Mouse (Mus musculus) limb, embryonic 11.5 days (tissue): ENCODE data around the gene Fgfr3. TPM values are rescaled to one million over a fixed set of nuclear protein-coding genes. Genes with fewer than 3 reads are reported as not detected.

ENCODE experiments used
- ATAC-seq: fragments of 200-750 bp; cut with Nextera tagmentation; 2 replicates; pipeline ENCODE4 v1.8.0; 2017; ENCODE audit warnings: low read depth; ENCODE audit not compliant: insufficient number of reproducible peaks, low FRiP score, low TSS enrichment
- DNase-seq: peaks from one replicate; pipeline ENCODE4 v3.0.0-alpha.2; 2015; ENCODE audit warnings: low spot score
- H3K27ac ChIP-seq: fragments of 300-500 bp; sonication (generic); replicated peaks from 2 replicates; pipeline ENCODE4 v1.5.1; 2014; ENCODE audit warnings: low read depth, mild to moderate bottlenecking, low read length
- H3K27me3 ChIP-seq: fragments of 300-500 bp; sonication (generic); 2 replicates; pipeline ENCODE4 v1.6.1; 2014; ENCODE audit warnings: mild to moderate bottlenecking, low read length, mixed read lengths; ENCODE audit not compliant: control insufficient read depth, insufficient read depth
- H3K36me3 ChIP-seq: fragments of 300-500 bp; sonication (generic); 2 replicates; pipeline ENCODE4 v1.6.1; 2014; ENCODE audit warnings: mild to moderate bottlenecking, low read length, moderate library complexity, mixed read lengths; ENCODE audit not compliant: control insufficient read depth, insufficient read depth
- H3K4me1 ChIP-seq: fragments of 300-500 bp; sonication (generic); 2 replicates; pipeline ENCODE4 v1.6.1; 2014; ENCODE audit warnings: low read length, mixed read lengths; ENCODE audit not compliant: control insufficient read depth, insufficient read depth
- H3K4me2 ChIP-seq: fragments of 300-500 bp; sonication (generic); 2 replicates; pipeline ENCODE4 v1.6.1; 2014; ENCODE audit warnings: low read depth, mild to moderate bottlenecking, moderate library complexity; ENCODE audit not compliant: severe bottlenecking
- H3K4me3 ChIP-seq: fragments of 300-500 bp; sonication (generic); 2 replicates; pipeline ENCODE4 v1.5.1; 2014; ENCODE audit warnings: low read depth, low read length
- H3K9ac ChIP-seq: fragments of 300-500 bp; sonication (generic); 2 replicates; pipeline ENCODE4 v1.6.1; 2014; ENCODE audit warnings: mild to moderate bottlenecking, low read length
- H3K9me3 ChIP-seq: fragments of 300-500 bp; sonication (generic); 2 replicates; pipeline ENCODE4 v1.6.1; 2016; ENCODE audit warnings: low read length; ENCODE audit not compliant: control insufficient read depth
- WGBS: fragments of 180-500 bp; shearing (Covaris S2); extraction: QIAGEN DNeasy Blood & Tissue Kit; methylation state at CpG from one replicate; pipeline ENCODE4 v1.1.7; 2014; 5-methylcytosine and 5-hydroxymethylcytosine counted together
- polyA plus RNA-seq: library from polyadenylated mRNA; unstranded; fragments of >200 nt; fragmentation: Nextera tagmentation; extraction: Ambion mirVana; gene quantifications from 2 replicates; pipeline ENCODE4 v1.2.1, GENCODE M21; 2014

Gene Fgfr3
- polyA plus RNA-seq, 1 experiment from 2014 or later, result 11.6 TPM

DNA sequence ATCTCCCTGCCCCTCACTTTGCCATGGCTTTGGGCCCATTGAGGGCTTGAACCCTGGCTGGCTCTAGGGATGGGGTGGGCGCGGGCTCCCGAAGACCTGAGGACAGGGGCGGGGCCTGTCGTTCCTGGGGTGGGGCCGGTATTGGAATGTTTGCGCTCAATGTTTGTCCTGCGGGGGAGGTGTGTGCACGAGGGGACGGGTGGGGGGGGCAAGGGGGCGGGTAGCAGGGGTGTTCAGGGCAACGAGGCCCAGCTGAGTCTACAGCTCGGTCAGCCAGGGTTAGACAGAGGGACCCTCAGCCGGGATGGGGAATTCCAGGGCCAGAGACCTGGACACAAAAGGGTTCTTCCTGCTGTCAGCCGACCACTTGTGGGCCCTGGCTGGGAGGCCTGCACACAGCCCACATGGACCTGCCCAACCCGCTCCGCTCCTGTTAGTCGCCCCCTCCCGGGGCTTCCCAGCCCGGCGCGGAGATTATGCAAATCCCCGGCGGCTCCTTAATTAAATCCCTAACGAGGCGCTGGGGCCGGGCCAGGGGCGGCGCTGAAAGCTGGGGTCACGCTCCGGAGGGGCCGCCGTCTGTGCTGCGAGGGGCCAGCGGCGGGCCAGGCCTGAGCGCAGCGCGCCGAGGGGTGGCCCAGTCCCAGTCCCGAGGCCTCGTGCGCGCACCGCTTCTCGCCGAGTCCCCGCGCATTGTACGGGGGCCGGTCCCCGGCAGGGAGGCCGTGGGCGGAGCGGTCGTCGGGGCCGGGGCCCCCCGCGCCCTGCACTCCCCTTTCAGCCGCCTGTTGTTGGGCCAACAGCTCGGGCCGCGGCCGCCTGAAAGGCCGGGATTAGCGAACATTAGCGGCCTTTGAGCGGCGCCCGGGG, 26.4 kb upstream of the Fgfr3 start:
- Histone ChIP-seq H3K4me2 (peak overlapping the region; percentile 88), H3K27me3 (peaks cover 10% of the 10 kb centered on the region)

DNA sequence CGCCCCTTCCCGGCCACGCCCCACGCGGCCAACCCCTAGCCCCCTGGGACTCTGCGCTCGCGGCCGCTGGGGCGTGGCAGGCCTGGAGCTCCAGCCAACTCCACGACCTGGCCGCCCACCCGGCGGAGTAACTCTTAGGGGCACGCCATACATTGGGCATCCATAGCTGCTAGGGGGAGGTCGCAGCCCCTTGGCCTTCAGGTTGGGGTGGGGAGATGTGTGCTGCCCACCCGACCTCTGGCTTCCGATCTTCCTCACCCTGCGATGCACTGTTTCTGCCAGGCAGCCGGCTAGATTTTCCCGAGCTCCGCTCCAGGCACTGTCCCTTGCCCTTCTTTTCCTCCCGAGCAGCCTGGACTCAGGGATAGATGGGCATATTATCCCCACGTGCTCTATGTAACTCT, 25.8 kb upstream of the Fgfr3 start:
- Histone ChIP-seq H3K27me3 (peaks cover 10% of the 10 kb centered on the region), H3K36me3 (no peaks in the 10 kb centered on the region), H3K27ac (peak overlapping the region; percentile 79), H3K4me3 (peak overlapping the region; percentile 34), H3K4me2 (peak overlapping the region; percentile 88), H3K9me3 (no peaks in the 10 kb centered on the region), H3K9ac (peak overlapping the region; percentile 71), H3K4me1 (peaks cover 65% of the 10 kb centered on the region)
- no peak for ATAC-seq
- peak; percentile 71 for DNase-seq
- under 1% methylated on average over 24 of the region's 24 CpGs for WGBS

More for the DNA sequence above, 26.4 kb upstream of the Fgfr3 start:
- Histone ChIP-seq H3K4me3 (peak overlapping the region; percentile 34), H3K9me3 (no peaks in the 10 kb centered on the region), H3K27ac (peak overlapping the region; percentile 79), H3K9ac (peak overlapping the region; percentile 71), H3K36me3 (no peaks in the 10 kb centered on the region), H3K4me1 (peaks cover 60% of the 10 kb centered on the region)
- WGBS, result 2% methylated on average over 71 of the region's 71 CpGs
- DNase-seq (peak; percentile 74), ATAC-seq (0 out of 2 replicates have a peak, but pooled peaks have one; percentile 18)

DNA sequence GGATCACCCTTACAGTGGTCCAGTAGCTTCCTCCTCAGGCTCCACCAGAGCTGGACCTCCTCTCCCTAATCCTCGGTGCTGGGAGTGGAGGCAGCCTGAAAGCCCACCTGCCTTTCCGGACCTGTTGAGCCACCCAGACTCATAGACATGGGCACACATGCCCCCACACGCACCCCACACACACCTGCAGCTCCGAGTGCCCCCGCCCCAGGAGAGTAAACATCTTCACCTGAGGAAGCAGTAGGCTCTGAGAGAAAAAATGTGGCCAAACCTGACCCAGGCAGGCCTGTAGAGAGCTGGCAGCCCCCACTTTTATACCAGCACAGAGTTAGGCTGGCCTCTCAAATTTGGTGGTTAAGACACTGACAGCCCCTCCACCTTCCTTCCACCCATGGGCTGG, 25.0 kb upstream of the Fgfr3 start:
- Histone ChIP-seq H3K4me1 (peaks cover 65% of the 10 kb centered on the region), H3K27ac (no peak overlapping the region), H3K36me3 (no peaks in the 10 kb centered on the region), H3K9me3 (no peaks in the 10 kb centered on the region), H3K4me3 (no peak overlapping the region), H3K9ac (no peak overlapping the region), H3K4me2 (no peak overlapping the region), H3K27me3 (peaks cover 10% of the 10 kb centered on the region)
- DNase-seq (no peak), ATAC-seq (no peak)
- 48% methylated on average over 5 of the region's 5 CpGs for WGBS

DNA sequence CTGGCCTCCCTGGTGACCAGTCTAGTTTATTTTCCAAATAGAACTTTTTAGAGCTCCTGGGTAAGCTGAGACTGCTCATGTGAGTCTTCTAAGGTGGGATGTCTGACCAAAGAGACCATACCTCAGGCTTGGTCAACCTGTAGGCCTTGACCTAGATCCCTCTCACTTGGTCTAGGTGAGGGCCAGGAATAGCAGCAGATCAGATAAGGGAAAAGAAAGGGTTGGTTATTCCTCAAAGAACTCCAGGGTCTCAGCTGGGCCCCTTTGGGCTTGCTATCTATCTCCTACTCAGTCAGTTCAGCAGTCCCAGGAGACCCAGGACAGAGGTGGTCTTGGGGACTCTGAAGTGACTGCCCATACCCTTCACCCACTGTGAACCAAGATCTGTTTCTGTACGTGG, 23.9 kb upstream of the Fgfr3 start:
- H3K4me3 ChIP-seq, result no peak overlapping the region
- no peak overlapping the region for H3K27ac ChIP-seq
- peaks cover 10% of the 10 kb centered on the region for H3K27me3 ChIP-seq
- H3K4me2 ChIP-seq, result no peak overlapping the region; the same call in 1 of the 2 replicates
- H3K9me3 ChIP-seq, result no peaks in the 10 kb centered on the region
- ATAC-seq, result no peak
- peaks cover 56% of the 10 kb centered on the region for H3K4me1 ChIP-seq
- 39% methylated on average over 1 of the region's 1 CpGs for WGBS
- DNase-seq, result no peak
- H3K9ac ChIP-seq, result no peak overlapping the region
- H3K36me3 ChIP-seq, result no peaks in the 10 kb centered on the region

DNA sequence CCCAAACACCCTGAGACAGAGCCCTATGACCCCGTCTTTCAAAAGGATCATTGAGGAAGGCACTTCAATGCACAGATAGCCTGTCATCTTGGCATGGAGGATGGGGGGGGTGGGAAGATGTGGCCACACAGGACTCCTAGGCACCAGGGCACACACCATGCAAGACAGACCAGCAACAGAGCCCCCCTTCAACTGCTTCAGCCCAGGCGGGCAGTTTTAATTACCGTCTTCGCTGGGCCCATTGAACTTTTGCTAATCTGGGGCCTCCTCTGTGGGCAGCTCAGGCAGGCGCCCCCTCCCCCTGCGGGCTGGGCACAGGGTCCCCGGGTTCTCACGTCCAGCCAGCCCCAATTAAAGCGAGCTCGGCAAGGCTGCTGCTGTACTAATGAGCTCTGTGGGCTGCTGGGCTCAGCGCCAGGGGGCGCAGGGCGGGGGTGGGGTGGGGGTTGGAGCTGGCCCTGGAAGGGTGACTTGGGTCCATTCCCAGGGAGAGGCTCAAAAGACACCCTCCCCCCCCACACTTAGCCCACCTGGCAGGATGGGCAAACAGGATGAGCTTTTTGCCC, 23.4 kb upstream of the Fgfr3 start:
- no peaks in the 10 kb centered on the region for H3K9me3 ChIP-seq
- no peak overlapping the region for H3K27ac ChIP-seq
- no peak overlapping the region for H3K9ac ChIP-seq
- no peak for ATAC-seq
- H3K4me1 ChIP-seq, result peaks cover 51% of the 10 kb centered on the region
- H3K4me3 ChIP-seq, result no peak overlapping the region
- WGBS, result 12% methylated on average over 13 of the region's 13 CpGs
- H3K4me2 ChIP-seq, result no peak overlapping the region; the same call in 1 of the 2 replicates
- no peak for DNase-seq
- no peaks in the 10 kb centered on the region for H3K36me3 ChIP-seq
- H3K27me3 ChIP-seq, result peaks cover 10% of the 10 kb centered on the region

DNA sequence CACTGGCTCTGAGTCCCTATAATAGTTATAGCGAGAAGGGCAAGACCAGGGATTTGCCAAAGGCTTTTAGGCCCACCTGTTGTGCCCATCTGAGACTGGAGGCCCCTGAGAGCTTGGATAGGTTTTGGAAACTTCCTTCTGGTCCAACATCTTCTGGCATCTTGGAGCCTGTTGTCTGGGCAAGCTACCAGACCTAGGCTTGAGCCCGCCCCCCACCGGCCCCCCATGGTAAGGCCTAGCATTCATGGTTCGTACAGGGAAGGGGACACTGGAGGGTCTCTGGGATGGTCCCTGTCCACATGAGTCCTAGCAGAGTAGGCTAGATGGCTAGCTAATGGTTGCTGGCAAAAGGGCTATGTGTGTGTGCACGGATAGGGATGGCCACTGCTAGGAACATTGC, 22.8 kb upstream of the Fgfr3 start:
- DNase-seq (no peak), ATAC-seq (no peak)
- H3K9me3 ChIP-seq, result no peaks in the 10 kb centered on the region
- no peak overlapping the region for H3K9ac ChIP-seq
- WGBS, result 85% methylated on average over 5 of the region's 5 CpGs
- no peak overlapping the region for H3K27ac ChIP-seq
- no peaks in the 10 kb centered on the region for H3K36me3 ChIP-seq
- peaks cover 47% of the 10 kb centered on the region for H3K4me1 ChIP-seq
- H3K4me2 ChIP-seq, result no peak overlapping the region
- no peak overlapping the region for H3K4me3 ChIP-seq
- H3K27me3 ChIP-seq, result peaks cover 10% of the 10 kb centered on the region

DNA sequence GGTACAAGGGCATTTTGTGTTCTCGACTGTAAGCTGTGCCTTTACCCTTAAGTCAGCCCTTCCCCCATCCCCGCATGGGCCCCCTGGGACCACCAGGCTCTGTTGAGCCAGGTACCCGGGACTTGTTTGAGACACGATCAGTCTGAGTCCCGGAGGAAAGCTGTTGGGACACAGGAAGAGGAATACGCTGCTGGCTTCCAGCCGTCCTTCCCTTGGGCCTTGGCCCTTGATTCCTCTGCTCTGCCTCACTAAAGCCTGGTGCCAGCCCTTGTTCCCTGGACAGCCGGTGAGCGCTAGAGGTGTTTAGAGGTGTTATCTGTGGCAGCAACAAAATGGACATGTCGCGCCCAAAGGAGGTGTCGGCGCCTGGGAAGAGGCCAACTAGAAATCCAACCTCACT, 21.5 kb upstream of the Fgfr3 start:
- Histone ChIP-seq H3K9ac (no peak overlapping the region), H3K27me3 (peaks cover 7% of the 10 kb centered on the region; the same call in 1 of the 2 replicates), H3K4me1 (peaks cover 45% of the 10 kb centered on the region), H3K4me2 (no peak overlapping the region), H3K27ac (no peak overlapping the region), H3K9me3 (no peaks in the 10 kb centered on the region), H3K36me3 (no peaks in the 10 kb centered on the region), H3K4me3 (no peak overlapping the region)
- ATAC-seq (no peak), DNase-seq (no peak)
- WGBS, result 31% methylated on average over 13 of the region's 13 CpGs

DNA sequence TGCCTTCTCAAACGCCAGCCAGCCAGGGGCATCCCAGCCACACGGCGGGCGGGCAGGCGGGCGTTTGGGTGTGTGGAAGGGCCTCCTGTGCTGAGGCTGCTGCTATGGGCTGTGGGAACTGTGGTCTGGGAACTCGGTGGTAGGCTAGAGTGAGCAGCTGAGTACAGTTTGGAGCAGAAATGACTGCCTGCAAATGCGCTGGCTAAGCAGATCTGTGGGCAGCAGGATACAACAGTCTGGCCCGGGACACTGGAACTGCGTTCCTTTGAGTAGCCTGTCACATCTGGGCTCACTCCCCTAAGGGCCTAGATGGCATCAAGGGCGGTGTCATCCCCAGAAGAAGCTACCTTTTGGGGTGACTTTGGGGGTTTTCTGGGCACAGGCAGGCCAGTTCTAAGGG, 19.6 kb upstream of the Fgfr3 start:
- no peak for DNase-seq
- no peak overlapping the region for H3K27ac ChIP-seq
- no peak for ATAC-seq
- no peaks in the 10 kb centered on the region for H3K36me3 ChIP-seq
- H3K9me3 ChIP-seq, result no peaks in the 10 kb centered on the region
- no peak overlapping the region for H3K4me3 ChIP-seq
- WGBS, result 83% methylated on average over 11 of the region's 11 CpGs
- no peak overlapping the region for H3K4me2 ChIP-seq
- H3K4me1 ChIP-seq, result peaks cover 38% of the 10 kb centered on the region
- H3K9ac ChIP-seq, result no peak overlapping the region
- no peaks in the 10 kb centered on the region for H3K27me3 ChIP-seq
